Mouse (Mus musculus) ES-Bruce4 (cell line): ENCODE data around the gene Rtkn.

Experiments
- CTCF ChIP-seq: IDR thresholded peaks from one replicate; pipeline ENCODE4 v1.8.1; 2011; ENCODE audit warnings: low read depth, low read length
- EP300 ChIP-seq: IDR thresholded peaks from 2 replicates; pipeline ENCODE4 v1.6.1; 2011; ENCODE audit warnings: low read depth, low read length; ENCODE audit not compliant: insufficient read depth
- POLR2A ChIP-seq: IDR thresholded peaks from one replicate; pipeline ENCODE4 v1.8.1; 2011; ENCODE audit warnings: low read length; ENCODE audit not compliant: insufficient read depth

DNA sequence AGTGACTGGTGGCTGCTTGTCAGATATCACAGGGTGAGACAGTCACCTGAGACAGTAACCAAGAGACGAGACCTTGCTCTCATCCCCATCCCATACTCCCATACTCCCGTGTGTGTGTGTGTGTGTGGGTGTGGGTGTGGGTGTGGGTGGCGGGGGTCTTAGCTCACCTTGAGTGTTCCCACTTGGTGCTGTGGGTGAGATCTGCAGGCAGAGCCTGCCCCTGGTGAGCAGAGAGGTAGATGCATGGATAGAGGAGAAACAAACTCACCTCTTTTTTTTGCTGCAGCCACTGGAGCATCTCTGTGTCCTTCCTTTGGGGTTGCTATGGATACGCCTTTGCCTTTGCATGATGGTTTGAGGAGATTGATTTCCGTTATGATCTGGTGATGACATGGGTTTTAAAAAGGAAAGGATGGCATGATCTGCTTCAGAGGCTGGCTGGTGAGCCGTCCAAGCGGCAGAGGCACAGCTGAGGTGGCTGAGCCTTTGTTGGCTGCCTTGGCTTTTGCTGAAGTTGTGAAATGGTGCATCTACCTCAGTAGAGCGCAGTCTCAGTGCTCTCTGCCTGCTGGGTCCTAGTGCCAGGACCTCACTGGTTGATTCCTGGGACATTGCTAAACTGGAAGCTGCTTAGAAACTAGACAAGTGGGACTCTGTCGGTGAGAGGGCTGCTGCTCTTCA is 37.1 kb downstream of the Rtkn start:
- TF ChIP-seq CTCF (no peak), POLR2A (no peak), EP300 (no peak)
